In the genomic region with DNA sequence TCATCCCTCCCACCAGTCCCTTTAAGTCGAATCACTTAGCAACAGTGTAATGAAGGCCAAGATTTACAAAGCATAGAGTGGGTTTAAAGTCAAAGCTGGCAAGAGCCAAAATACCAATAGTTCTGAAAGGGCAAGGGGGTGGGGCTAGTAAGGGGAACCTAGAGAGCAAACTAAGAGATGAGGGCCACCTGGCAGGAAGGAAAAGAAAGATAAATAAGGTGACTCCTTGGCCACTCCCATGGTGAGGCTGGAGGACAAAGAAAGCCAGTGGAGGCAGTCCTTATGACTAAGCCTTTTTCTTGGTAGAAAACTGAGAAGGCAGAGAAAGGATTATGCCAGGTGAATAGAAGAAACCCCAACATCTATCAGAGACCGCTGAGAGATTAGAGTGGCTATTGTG, we compare ENCODE assay signal across 20 mouse cellular contexts. TPM values are rescaled to one million over a fixed set of nuclear protein-coding genes. Genes with fewer than 3 reads are reported as not detected.
DNase-seq lines count a peak whose midpoint lies in the region; ATAC-seq lines count a peak whose summit lies in the region.
"Had no signal": no experiment of that assay in that cellular context is flagged by ENCODE, and none has a peak within 500 bp of the region (broad histone marks: within the 10 kb centered on the region; RNA-seq: fewer than 3 reads in every experiment).

No protein-coding gene starts in this region.

- peak; percentile 40 to 77 for DNase-seq in lung, adult 18-20 months
- no peak for DNase-seq in lung, postnatal 14 days
- DNase-seq in A20 (ENCODE audit: low read depth, low spot score): peak; percentile 54
- peak; percentile 22 for DNase-seq in splenic B cell, adult 2 months (ENCODE audit: low read depth, low spot score)
- no peak for DNase-seq in cerebellum, adult 18-20 months
- no peak for DNase-seq in left cerebral cortex, adult 11 months (ENCODE audit: low spot score)
- no peak for DNase-seq in cerebellum, adult 9-11 months
- DNase-seq: cerebellum, adult 9-10 months; embryo, embryonic 11 days; gastrocnemius, postnatal 14 days; heart, adult 2 months; kidney, adult 11 months; kidney, postnatal 25 days; liver, postnatal 0 days; thymus, postnatal 36 days had no signal

- H3K9ac ChIP-seq in intestine, embryonic 15.5 days: no peak overlapping the region
- H3K9ac ChIP-seq: forebrain, embryonic 12.5 days; hindbrain, embryonic 12.5 days; limb, embryonic 15.5 days; liver, postnatal 0 days; neural tube, embryonic 12.5 days had no signal

- no peaks in the 10 kb centered on the region for H3K4me1 ChIP-seq in intestine, embryonic 15.5 days (replicated peaks)
- H3K4me1 ChIP-seq: forebrain, embryonic 12.5 days; hindbrain, embryonic 12.5 days; limb, embryonic 15.5 days; neural tube, embryonic 12.5 days had no signal

- H3K27me3 ChIP-seq in intestine, embryonic 15.5 days (replicated peaks): no peaks in the 10 kb centered on the region; the same call in 1 of the 2 replicates
- no peaks in the 10 kb centered on the region for H3K27me3 ChIP-seq in splenic B cell, adult 2 months (ENCODE audit: control insufficient read depth, insufficient read depth, low read length, poor library complexity, severe bottlenecking)
- H3K27me3 ChIP-seq: forebrain, embryonic 12.5 days; hindbrain, embryonic 12.5 days; limb, embryonic 15.5 days; neural tube, embryonic 12.5 days had no signal

- no peak overlapping the region for H3K4me2 ChIP-seq in intestine, embryonic 15.5 days (replicated peaks)
- H3K4me2 ChIP-seq: forebrain, embryonic 12.5 days; hindbrain, embryonic 12.5 days; limb, embryonic 15.5 days; neural tube, embryonic 12.5 days had no signal

- H3K27ac ChIP-seq in intestine, embryonic 15.5 days: no peak overlapping the region
- H3K27ac ChIP-seq: forebrain, embryonic 12.5 days; heart, adult 2 months; hindbrain, embryonic 12.5 days; limb, embryonic 15.5 days; neural tube, embryonic 12.5 days had no signal

- WGBS in intestine, embryonic 15.5 days: 63% methylated on average over 2 of the region's 2 CpGs

- 0 out of 2 replicates have a peak, but pooled peaks have one; percentile 24 for ATAC-seq in intestine, embryonic 15.5 days
- ATAC-seq: liver, postnatal 0 days had no signal

- H3K9me3 ChIP-seq in intestine, embryonic 15.5 days: no peaks in the 10 kb centered on the region
- H3K9me3 ChIP-seq: forebrain, embryonic 12.5 days; hindbrain, embryonic 12.5 days; limb, embryonic 15.5 days had no signal

- no peak overlapping the region for H3K4me3 ChIP-seq in intestine, embryonic 15.5 days (replicated peaks)
- H3K4me3 ChIP-seq: forebrain, embryonic 12.5 days; heart, adult 2 months; hindbrain, embryonic 12.5 days; limb, embryonic 15.5 days; neural tube, embryonic 12.5 days had no signal

- H3K36me3 ChIP-seq in intestine, embryonic 15.5 days: no peaks in the 10 kb centered on the region
- no peaks in the 10 kb centered on the region for H3K36me3 ChIP-seq in splenic B cell, adult 2 months (ENCODE audit: control insufficient read depth, insufficient read depth, low read length, poor library complexity, severe bottlenecking)
- H3K36me3 ChIP-seq: forebrain, embryonic 12.5 days; hindbrain, embryonic 12.5 days; limb, embryonic 15.5 days; neural tube, embryonic 12.5 days had no signal

RNA-seq across cellular contexts. Expression of gene Fut8, which starts 42.9 kb away (rescaled TPM):
- 19.6 and 21.4 TPM in 2 replicates for polyA plus RNA-seq in intestine, embryonic 15.5 days (2015; fragmentation: Nextera tagmentation; extraction: Ambion mirVana)

Comparison
In these comparisons a context has a peak if more than half of its experiments do, and no peak if none do; other contexts are left out.
1. DNase-seq: peak in lung, adult 18-20 months (2 of 2), A20 (single experiment) and splenic B cell, adult 2 months (single experiment); none in lung, postnatal 14 days (single experiment), cerebellum, adult 18-20 months (0 of 2), left cerebral cortex, adult 11 months (single experiment) and cerebellum, adult 9-11 months (single experiment).